Comparison of ENCODE assay signal across 8 mouse cellular contexts in genomic region chr14:61045446-61046090, GRCm38 (mm10). TPM values are rescaled to one million over a fixed set of nuclear protein-coding genes. Genes with fewer than 3 reads are reported as not detected.
A peak's percentile ranks its signal among the peaks of the same experiment; 100 is the strongest.
DNase-seq lines count a peak whose midpoint lies in the region; ATAC-seq and TF ChIP-seq lines count a peak whose summit lies in the region.

No protein-coding gene starts in this region.

- no peaks in the 10 kb centered on the region for H3K79me2 ChIP-seq in heart, adult 2 months (replicated peaks; ENCODE audit: control insufficient read depth, insufficient read depth, low read length)

- DNase-seq in thymus, adult 2 months: no peak
- no peak for DNase-seq in thymus, postnatal 10 days (ENCODE audit: low spot score in 2 of 2)
- peak; percentile 22 to 33 for DNase-seq in heart, adult 2 months
- DNase-seq in neural tube, embryonic 11.5 days (ENCODE audit: low spot score): no peak
- DNase-seq in adipocyte (ENCODE audit: low spot score): no peak
- DNase-seq in gastrocnemius, postnatal 14 days: no peak
- DNase-seq in ovary, adult 18-20 months (ENCODE audit: low spot score): no peak

- H3K4me1 ChIP-seq in thymus, adult 2 months (replicated peaks; ENCODE audit: control insufficient read depth, insufficient read depth, low read length): peaks cover 12% of the 10 kb centered on the region
- no peaks in the 10 kb centered on the region; the same call in 1 of the 2 replicates for H3K4me1 ChIP-seq in heart, adult 2 months (ENCODE audit: control insufficient read depth, insufficient read depth, low read length)
- peaks cover 39% of the 10 kb centered on the region for H3K4me1 ChIP-seq in limb, embryonic 12.5 days (replicated peaks)
- peaks cover 8% of the 10 kb centered on the region for H3K4me1 ChIP-seq in neural tube, embryonic 11.5 days (ENCODE audit: control insufficient read depth, insufficient read depth, low read length)

- TF ChIP-seq CTCF in thymus, adult 2 months (IDR thresholded peaks at IDR 0.05; ENCODE audit: borderline replicate concordance, control insufficient read depth, extremely low read depth, insufficient read depth, low read length, poor library complexity): no peak
- no peak for TF ChIP-seq CTCF in heart, adult 2 months (IDR thresholded peaks at IDR 0.05)

- peak overlapping the region; percentile 90 for H3K4me2 ChIP-seq in limb, embryonic 12.5 days
- peak overlapping the region; percentile 79 for H3K4me2 ChIP-seq in neural tube, embryonic 11.5 days (ENCODE audit: low read depth)

- peak overlapping the region; percentile 39 for H3K4me3 ChIP-seq in thymus, adult 2 months (ENCODE audit: control insufficient read depth, insufficient read depth, low read length)
- H3K4me3 ChIP-seq in heart, adult 2 months: peak overlapping the region; percentile 38
- H3K4me3 ChIP-seq in limb, embryonic 12.5 days (replicated peaks): peak overlapping the region; percentile 52
- H3K4me3 ChIP-seq in neural tube, embryonic 11.5 days (ENCODE audit: low read depth, low read length): peak overlapping the region; percentile 41

- no peak overlapping the region for H3K27ac ChIP-seq in thymus, adult 2 months (ENCODE audit: control insufficient read depth, insufficient read depth, low read length)
- peak overlapping the region; percentile 64 for H3K27ac ChIP-seq in heart, adult 2 months
- peak overlapping the region; percentile 87 for H3K27ac ChIP-seq in limb, embryonic 12.5 days
- H3K27ac ChIP-seq in neural tube, embryonic 11.5 days (ENCODE audit: low read depth, low read length): peak overlapping the region; percentile 66

- no peaks in the 10 kb centered on the region for H3K27me3 ChIP-seq in thymus, adult 2 months (ENCODE audit: control insufficient read depth, insufficient read depth, low read length)
- H3K27me3 ChIP-seq in heart, adult 2 months (ENCODE audit: control insufficient read depth, insufficient read depth, low read length): no peaks in the 10 kb centered on the region
- peaks cover 10% of the 10 kb centered on the region; the same call in 1 of the 2 replicates for H3K27me3 ChIP-seq in limb, embryonic 12.5 days
- H3K27me3 ChIP-seq in neural tube, embryonic 11.5 days (ENCODE audit: control insufficient read depth, insufficient read depth, low read length): no peaks in the 10 kb centered on the region

- intact Hi-C loops in heart, adult 2 months (cut with DNase I): no loop called here
- intact Hi-C loops in gastrocnemius, postnatal 14 days (cut with DNase I; ENCODE audit: low total_unique reads): no loop called here

- ATAC-seq in limb, embryonic 12.5 days (ENCODE audit: insufficient number of reproducible peaks, insufficient read depth, low FRiP score, low TSS enrichment, low read depth): no peak
- ATAC-seq in neural tube, embryonic 11.5 days (ENCODE audit: insufficient read depth, low FRiP score, low TSS enrichment): no peak

- H3K36me3 ChIP-seq in thymus, adult 2 months (ENCODE audit: control insufficient read depth, insufficient read depth, low read length): no peaks in the 10 kb centered on the region
- H3K36me3 ChIP-seq in heart, adult 2 months (ENCODE audit: control insufficient read depth, insufficient read depth, low read length): no peaks in the 10 kb centered on the region
- H3K36me3 ChIP-seq in limb, embryonic 12.5 days: no peaks in the 10 kb centered on the region
- no peaks in the 10 kb centered on the region for H3K36me3 ChIP-seq in neural tube, embryonic 11.5 days (ENCODE audit: control insufficient read depth, insufficient read depth, low read length)

- peak overlapping the region; percentile 39 for H3K9ac ChIP-seq in heart, adult 2 months (ENCODE audit: low read depth, low read length)
- peak overlapping the region; percentile 71 for H3K9ac ChIP-seq in limb, embryonic 12.5 days (replicated peaks)
- peak overlapping the region; percentile 62 for H3K9ac ChIP-seq in neural tube, embryonic 11.5 days (ENCODE audit: low read length)

- TF ChIP-seq POLR2A in thymus, adult 2 months (IDR thresholded peaks at IDR 0.05; ENCODE audit: control insufficient read depth, extremely low read depth, insufficient read depth, low read length, poor library complexity): no peak
- no peak for TF ChIP-seq POLR2A in heart, adult 2 months (IDR thresholded peaks at IDR 0.05; ENCODE audit: insufficient read depth, low read depth, low read length)

- WGBS in thymus, adult 2 months: 10% methylated on average over 19 of the region's 19 CpGs
- WGBS in heart, adult 2 months: 3% methylated on average over 19 of the region's 19 CpGs
- WGBS in limb, embryonic 12.5 days: under 1% methylated on average over 19 of the region's 19 CpGs
- WGBS in neural tube, embryonic 11.5 days: under 1% methylated on average over 19 of the region's 19 CpGs

- no peaks in the 10 kb centered on the region for H3K9me3 ChIP-seq in limb, embryonic 12.5 days
- H3K9me3 ChIP-seq in neural tube, embryonic 11.5 days (ENCODE audit: control insufficient read depth, low read length): no peaks in the 10 kb centered on the region

- TF ChIP-seq EP300 in heart, adult 2 months (IDR thresholded peaks at IDR 0.05; ENCODE audit: insufficient read depth, low read depth, low read length): no peak

RNA-seq across cellular contexts. Expression of gene Tnfrsf19, which starts 0.7 kb away (rescaled TPM):
- polyA plus RNA-seq in thymus, adult 2 months (2012; rRNA removed): 2.2 and 4.6 TPM in 2 replicates
- total RNA-seq in heart, adult 2 months (2021): 1 to 10 TPM; 2.2 to 4.3 TPM
- 3.7 and 4.7 TPM in 2 replicates for polyA plus RNA-seq in heart, adult 2 months (2012; rRNA removed)
- 34.2 and 42.5 TPM in 2 replicates for polyA plus RNA-seq in limb, embryonic 12.5 days (2016; fragmentation: Nextera tagmentation; extraction: Ambion mirVana)
- 50.6 and 53.8 TPM in 2 replicates for polyA plus RNA-seq in neural tube, embryonic 11.5 days (2014; fragmentation: Nextera tagmentation; extraction: Ambion mirVana)
- total RNA-seq in gastrocnemius, postnatal 14 days (2021): 1 to 10 TPM; 3.7 to 7.4 TPM

Comparison
In these comparisons a context has a peak if more than half of its experiments do, and no peak if none do; other contexts are left out.
1. DNase-seq: peak in heart, adult 2 months (2 of 2); none in thymus, adult 2 months (single experiment), thymus, postnatal 10 days (0 of 2), neural tube, embryonic 11.5 days (single experiment), adipocyte (single experiment), gastrocnemius, postnatal 14 days (single experiment) and ovary, adult 18-20 months (single experiment).
2. Peak in every context shown above with its lines, with median percentiles within 50 percentile points of each other: H3K4me3 ChIP-seq and H3K9ac ChIP-seq.